Mouse (Mus musculus): ENCODE results near the gene Edrf1.

DNA sequence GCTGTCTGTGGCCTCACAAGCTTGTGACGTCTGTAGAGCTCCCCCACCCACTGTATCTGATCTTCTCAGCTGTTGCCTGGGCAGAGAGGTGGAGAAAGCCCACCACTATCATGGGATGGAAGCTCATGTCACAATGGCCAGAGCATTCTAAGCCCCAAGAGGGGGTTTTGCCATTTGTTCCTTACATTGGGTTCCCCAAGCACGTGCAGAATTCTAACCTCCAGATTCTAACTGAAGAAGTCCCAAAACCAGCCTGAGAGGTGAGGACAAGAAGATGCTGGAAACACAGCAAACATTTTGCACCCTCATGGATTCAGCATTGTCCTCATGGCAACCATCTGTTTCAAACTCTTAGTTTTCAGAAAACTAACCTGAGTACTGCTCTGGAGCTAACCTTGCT is 35.3 kb upstream of the Edrf1 start, which contains the start of gene Tex36:
- TF ChIP-seq RCOR1 (conservative IDR thresholded peaks at IDR 0.05; ENCODE audit: low read depth, low read length), result no peak
- TF ChIP-seq CTCF (conservative IDR thresholded peaks at IDR 0.05 in 1 of 2, IDR thresholded peaks at IDR 0.05 in 1 of 2; ENCODE audit: low read depth in 2 of 2, low read length in 2 of 2), result no peak
- no peak for TF ChIP-seq POLR2A (IDR thresholded peaks at IDR 0.05; ENCODE audit: low read depth, low read length)
- no peak for TF ChIP-seq USF1 (IDR thresholded peaks at IDR 0.05; ENCODE audit: low read depth, low read length)
